Mouse (Mus musculus) C2C12 (cell line): ENCODE measurements around the gene St6gal1. TPM values are rescaled to one million over a fixed set of nuclear protein-coding genes. Genes with fewer than 3 reads are reported as not detected.

Source experiments
- H3K27me3 ChIP-seq: one replicate; pipeline ENCODE4 v1.6.1; 2011; ENCODE audit not compliant: control insufficient read depth, insufficient read depth, insufficient read length
- H3K36me3 ChIP-seq: one replicate; pipeline ENCODE4 v1.6.1; 2011; ENCODE audit not compliant: control insufficient read depth, insufficient read depth
- H3K4me3 ChIP-seq: one replicate; pipeline ENCODE4 v1.5.1; 2011; ENCODE audit warnings: mild to moderate bottlenecking, control low read depth; ENCODE audit not compliant: poor library complexity, insufficient read depth, severe bottlenecking
- H3K79me2 ChIP-seq: one replicate; pipeline ENCODE4 v1.6.1; 2011; ENCODE audit not compliant: control insufficient read depth, insufficient read depth
- H3K79me3 ChIP-seq: one replicate; pipeline ENCODE4 v1.6.1; 2011; ENCODE audit warnings: low read depth, control low read depth
- H3ac ChIP-seq: one replicate; pipeline ENCODE3; 2011; ENCODE audit warnings: low read depth; ENCODE audit not compliant: control insufficient read depth, insufficient read length
- CEBPB ChIP-seq: IDR thresholded peaks from one replicate; pipeline ENCODE4 v1.6.1; 2011; ENCODE audit warnings: low read depth, mild to moderate bottlenecking, control low read depth, moderate library complexity
- CTCF ChIP-seq: IDR thresholded peaks from one replicate; pipeline ENCODE4 v1.5.1; 2011; ENCODE audit not compliant: control insufficient read depth, insufficient read depth, insufficient read length
- FOSL1 ChIP-seq: IDR thresholded peaks from one replicate; pipeline ENCODE4 v1.8.0; 2011; ENCODE audit warnings: mild to moderate bottlenecking, low read length; ENCODE audit not compliant: poor library complexity, insufficient read depth, severe bottlenecking
- MAX ChIP-seq: IDR thresholded peaks from one replicate; pipeline ENCODE4 v1.6.1; 2011; ENCODE audit warnings: mild to moderate bottlenecking, control low read depth
- MYOD1 ChIP-seq: IDR thresholded peaks from one replicate; pipeline ENCODE4 v1.6.1; 2011; ENCODE audit warnings: low read depth; ENCODE audit not compliant: control insufficient read depth, insufficient read length
- MYOG ChIP-seq: IDR thresholded peaks from one replicate; pipeline ENCODE4 v1.6.1; 2011; ENCODE audit not compliant: control insufficient read depth, insufficient read length; ENCODE audit errors: extremely low read depth
- USF1 ChIP-seq: IDR thresholded peaks from one replicate; pipeline ENCODE4 v1.6.1; 2011; ENCODE audit warnings: low read depth, mild to moderate bottlenecking, control low read depth, moderate library complexity
- polyA plus RNA-seq: library from polyadenylated mRNA; unstranded; fragments of >200 nt; fragmentation: generic; extraction: Trizol; gene quantifications from one replicate; pipeline ENCODE4 v1.2.1, GENCODE M21; 2012; ENCODE audit warnings: missing spikeins

Gene St6gal1
- polyA plus RNA-seq, 1 experiment, result 6.2 TPM

- no peak overlapping the region for H3ac ChIP-seq
- no peaks in the 10 kb centered on the region for H3K36me3 ChIP-seq
- H3K79me2 ChIP-seq, result no peaks in the 10 kb centered on the region
- no peaks in the 10 kb centered on the region for H3K27me3 ChIP-seq
- TF ChIP-seq MYOD1 (no peak), CTCF (no peak), MYOG (no peak), USF1 (no peak), FOSL1 (no peak), MAX (no peak)
- H3K4me3 ChIP-seq, result no peak overlapping the region
- H3K79me3 ChIP-seq, result no peaks in the 10 kb centered on the region
Measured at GRCm38 (mm10) chr16:23317411-23318047, 93.0 kb downstream of the St6gal1 start.

GRCm38 (mm10) chr16:23320025-23320424, 95.5 kb downstream of the St6gal1 start:
- Histone ChIP-seq H3K27me3 (no peaks in the 10 kb centered on the region), H3K4me3 (no peak overlapping the region), H3K36me3 (no peaks in the 10 kb centered on the region), H3K79me2 (no peaks in the 10 kb centered on the region), H3ac (no peak overlapping the region), H3K79me3 (no peaks in the 10 kb centered on the region)
- no peak for TF ChIP-seq MYOD1
- TF ChIP-seq MAX, result no peak
- TF ChIP-seq MYOG, result no peak
- no peak for TF ChIP-seq CEBPB
- TF ChIP-seq USF1, result no peak
- TF ChIP-seq FOSL1, result no peak
- no peak for TF ChIP-seq CTCF

GRCm38 (mm10) chr16:23320579-23320978, 96.0 kb downstream of the St6gal1 start:
- Histone ChIP-seq H3K4me3 (no peak overlapping the region), H3K79me3 (no peaks in the 10 kb centered on the region), H3K36me3 (no peaks in the 10 kb centered on the region), H3ac (no peak overlapping the region), H3K27me3 (no peaks in the 10 kb centered on the region), H3K79me2 (no peaks in the 10 kb centered on the region)
- no peak for TF ChIP-seq CEBPB
- TF ChIP-seq USF1, result no peak
- TF ChIP-seq MAX, result no peak
- TF ChIP-seq MYOG, result no peak
- no peak for TF ChIP-seq FOSL1
- TF ChIP-seq CTCF, result no peak

DNA sequence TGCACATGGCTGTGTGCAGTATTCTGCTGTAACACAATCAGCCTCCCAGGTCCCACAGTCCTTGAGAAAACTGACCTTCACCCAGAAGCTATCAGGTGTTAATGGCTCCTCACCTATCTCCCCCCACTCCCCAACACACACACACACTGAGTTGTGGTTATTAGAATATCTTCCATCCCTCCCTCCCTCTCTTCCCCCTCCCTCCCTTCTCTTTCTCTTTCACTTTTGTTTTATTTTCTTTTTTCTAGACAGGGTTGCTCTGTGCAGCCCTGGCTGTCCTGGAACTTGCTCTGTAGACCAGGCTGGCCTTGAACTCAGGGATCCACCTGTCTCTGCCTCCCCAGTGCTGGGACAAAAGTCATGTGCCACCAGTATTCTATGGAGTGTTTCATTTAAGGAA, 97.9 kb downstream of the St6gal1 start:
- no peaks in the 10 kb centered on the region for H3K79me3 ChIP-seq
- no peaks in the 10 kb centered on the region for H3K36me3 ChIP-seq
- no peak overlapping the region for H3K4me3 ChIP-seq
- TF ChIP-seq MAX (no peak), MYOG (no peak), CEBPB (no peak), USF1 (no peak), CTCF (no peak), FOSL1 (no peak), MYOD1 (no peak)
- no peaks in the 10 kb centered on the region for H3K27me3 ChIP-seq
- H3ac ChIP-seq, result no peak overlapping the region
- no peaks in the 10 kb centered on the region for H3K79me2 ChIP-seq

- Histone ChIP-seq H3K4me3 (no peak overlapping the region), H3K36me3 (no peaks in the 10 kb centered on the region), H3K27me3 (no peaks in the 10 kb centered on the region), H3K79me3 (no peaks in the 10 kb centered on the region), H3ac (no peak overlapping the region), H3K79me2 (no peaks in the 10 kb centered on the region)
- TF ChIP-seq FOSL1 (no peak), CTCF (no peak), CEBPB (no peak), USF1 (no peak), MYOD1 (no peak), MYOG (no peak), MAX (no peak)
Measured at GRCm38 (mm10) chr16:23323915-23324314, 99.4 kb downstream of the St6gal1 start.
